Comparison of ENCODE assay signal across 11 mouse cellular contexts in genomic region chr9:94377346-94378039, GRCm38 (mm10).
DNase-seq lines count a peak whose midpoint lies in the region; ATAC-seq lines count a peak whose summit lies in the region.
"Had no signal": no experiment of that assay in that cellular context is flagged by ENCODE, and none has a peak within 500 bp of the region (broad histone marks: within the 10 kb centered on the region; RNA-seq: fewer than 3 reads in every experiment).

No protein-coding gene starts in this region.

- H3K27ac ChIP-seq in forebrain, embryonic 16.5 days (ENCODE audit: low read length): no peak overlapping the region
- H3K27ac ChIP-seq: limb, embryonic 12.5 days had no signal

- H3K4me2 ChIP-seq in forebrain, embryonic 16.5 days (ENCODE audit: low read length): no peak overlapping the region
- H3K4me2 ChIP-seq: limb, embryonic 12.5 days had no signal

- no peaks in the 10 kb centered on the region for H3K27me3 ChIP-seq in forebrain, embryonic 16.5 days (replicated peaks; ENCODE audit: control insufficient read depth, insufficient read depth, low read length)
- H3K27me3 ChIP-seq: limb, embryonic 12.5 days had no signal

- no peaks in the 10 kb centered on the region for H3K36me3 ChIP-seq in forebrain, embryonic 16.5 days (ENCODE audit: control insufficient read depth, insufficient read depth)
- H3K36me3 ChIP-seq: limb, embryonic 12.5 days had no signal

- H3K4me1 ChIP-seq in forebrain, embryonic 16.5 days (replicated peaks; ENCODE audit: control insufficient read depth, insufficient read depth, low read length): peaks cover 12% of the 10 kb centered on the region

- peak; percentile 57; the same call in 1 of the 2 replicates for ATAC-seq in forebrain, embryonic 16.5 days
- ATAC-seq: intestine, postnatal 0 days had no signal

- H3K9me3 ChIP-seq in forebrain, embryonic 16.5 days (ENCODE audit: control insufficient read depth, low read length): no peaks in the 10 kb centered on the region
- H3K9me3 ChIP-seq: limb, embryonic 12.5 days had no signal

- no peak overlapping the region for H3K4me3 ChIP-seq in forebrain, embryonic 16.5 days (replicated peaks; ENCODE audit: low read length)
- H3K4me3 ChIP-seq: limb, embryonic 12.5 days had no signal

- peak; percentile 6 for DNase-seq in kidney, postnatal 14 days
- no peak for DNase-seq in kidney, postnatal 10 days
- DNase-seq in cerebellum, adult 11-12 months: peak; percentile 96
- peak; percentile 24 for DNase-seq in mesoderm, embryonic 11.5 days (ENCODE audit: low read depth, low spot score)
- DNase-seq in spleen, adult 12 weeks (ENCODE audit: low spot score): no peak
- DNase-seq in adrenal gland, adult 2 months: no peak
- no peak for DNase-seq in layer of hippocampus, adult 9-10 months (ENCODE audit: low spot score)
- DNase-seq: gastrocnemius, postnatal 36 days had no signal

- WGBS in forebrain, embryonic 16.5 days: 45% methylated on average over 7 of the region's 7 CpGs

- H3K9ac ChIP-seq in forebrain, embryonic 16.5 days (replicated peaks; ENCODE audit: low read depth, low read length): no peak overlapping the region
- H3K9ac ChIP-seq: limb, embryonic 12.5 days had no signal

Comparison
In these comparisons a context has a peak if more than half of its experiments do, and no peak if none do; other contexts are left out.
1. DNase-seq: peak in kidney, postnatal 14 days (single experiment), cerebellum, adult 11-12 months (single experiment) and mesoderm, embryonic 11.5 days (single experiment); none in kidney, postnatal 10 days (single experiment), spleen, adult 12 weeks (single experiment), adrenal gland, adult 2 months (single experiment) and layer of hippocampus, adult 9-10 months (single experiment).